Mouse (Mus musculus): ENCODE measurements around the gene Dapl1.

Dapl1 gene

GRCm38 (mm10) chr2:59533971-59534748, 49.7 kb downstream of the Dapl1 start:
- DNase-seq (ENCODE audit: low read depth, low spot score) = no peak

GRCm38 (mm10) chr2:59536958-59537357, 52.5 kb downstream of the Dapl1 start:
- DNase-seq (ENCODE audit: low read depth, low spot score) = no peak

- no peak for DNase-seq (ENCODE audit: low read depth, low spot score)
Observed at GRCm38 (mm10) chr2:59538031-59538430, 53.6 kb downstream of the Dapl1 start.

- no peak for DNase-seq (ENCODE audit: low read depth, low spot score)
Observed at GRCm38 (mm10) chr2:59539796-59540195, 55.3 kb downstream of the Dapl1 start.

- peak; percentile 73 for DNase-seq (ENCODE audit: low read depth, low spot score)
Observed at GRCm38 (mm10) chr2:59541121-59541887, 56.9 kb downstream of the Dapl1 start.

GRCm38 (mm10) chr2:59543543-59544065, 59.2 kb downstream of the Dapl1 start:
- DNase-seq (ENCODE audit: low read depth, low spot score) = no peak

GRCm38 (mm10) chr2:59544237-59544909, 59.9 kb downstream of the Dapl1 start:
- DNase-seq (ENCODE audit: low read depth, low spot score) = no peak

- no peak for DNase-seq (ENCODE audit: low read depth, low spot score)
Observed at GRCm38 (mm10) chr2:59545001-59545400, 60.5 kb downstream of the Dapl1 start.

GRCm38 (mm10) chr2:59547369-59548099, 63.1 kb downstream of the Dapl1 start:
- no peak for DNase-seq (ENCODE audit: low read depth, low spot score)

- DNase-seq (ENCODE audit: low read depth, low spot score) = no peak
Observed at GRCm38 (mm10) chr2:59552784-59553183, 68.3 kb downstream of the Dapl1 start.

- no peak for DNase-seq (ENCODE audit: low read depth, low spot score)
Observed at GRCm38 (mm10) chr2:59554373-59554940, 70.0 kb downstream of the Dapl1 start.

All from retina, postnatal 7 days (tissue).